Mouse (Mus musculus) midbrain, embryonic 11.5 days (tissue): Measurements from ENCODE around the gene Olfr891. TPM values are rescaled to one million over a fixed set of nuclear protein-coding genes. Genes with fewer than 3 reads are reported as not detected.
"Not testable (repeated sequence)": the region's sequence is repeated elsewhere in the genome, so short reads cannot be mapped to it uniquely, and the experiment has no call there.

Experiments used
- ATAC-seq: fragments of 200-750 bp; cut with Nextera tagmentation; 2 replicates; pipeline ENCODE4 v1.8.0; 2017; ENCODE audit warnings: moderate TSS enrichment, moderate library complexity; ENCODE audit not compliant: low FRiP score
- DNase-seq: peaks from one replicate; pipeline ENCODE4 v3.0.0; 2015; ENCODE audit warnings: low spot score; ENCODE audit errors: missing footprints
- H3K27ac ChIP-seq: fragments of 300-500 bp; sonication (generic); 2 replicates; pipeline ENCODE4 v1.5.1; 2014; ENCODE audit warnings: low read depth, low read length
- H3K27me3 ChIP-seq: fragments of 300-500 bp; sonication (generic); 2 replicates; pipeline ENCODE4 v1.6.1; 2014; ENCODE audit warnings: mild to moderate bottlenecking, low read length, moderate library complexity, mixed read lengths; ENCODE audit not compliant: control insufficient read depth, insufficient read depth
- H3K36me3 ChIP-seq: fragments of 300-500 bp; sonication (generic); 2 replicates; pipeline ENCODE4 v1.6.1; 2014; ENCODE audit warnings: mild to moderate bottlenecking, low read length, moderate library complexity, mixed read lengths; ENCODE audit not compliant: control insufficient read depth, insufficient read depth
- H3K4me1 ChIP-seq: fragments of 300-500 bp; sonication (generic); 2 replicates; pipeline ENCODE4 v1.6.1; 2014; ENCODE audit warnings: low read length; ENCODE audit not compliant: control insufficient read depth, insufficient read depth
- H3K4me2 ChIP-seq: fragments of 300-500 bp; sonication (generic); 2 replicates; pipeline ENCODE4 v1.6.1; 2014; ENCODE audit warnings: mild to moderate bottlenecking, moderate library complexity
- H3K4me3 ChIP-seq: fragments of 300-500 bp; sonication (generic); 2 replicates; pipeline ENCODE4 v1.5.1; 2014; ENCODE audit warnings: low read depth, low read length
- H3K9ac ChIP-seq: fragments of 300-500 bp; sonication (generic); 2 replicates; pipeline ENCODE4 v1.6.1; 2014; ENCODE audit warnings: low read length
- H3K9me3 ChIP-seq: fragments of 300-500 bp; sonication (generic); 2 replicates; pipeline ENCODE4 v1.6.1; 2016; ENCODE audit warnings: low read length; ENCODE audit not compliant: control insufficient read depth
- WGBS: fragments of 180-500 bp; shearing (Covaris S2); extraction: QIAGEN DNeasy Blood & Tissue Kit; methylation state at CpG from one replicate; pipeline ENCODE4 v1.1.7; 2014; 5-methylcytosine and 5-hydroxymethylcytosine counted together
- polyA plus RNA-seq: library from polyadenylated mRNA; unstranded; fragments of >200 nt; fragmentation: Nextera tagmentation; extraction: Ambion mirVana; gene quantifications from 2 replicates; pipeline ENCODE4 v1.2.1, GENCODE M21; 2014

The Olfr891 gene
- polyA plus RNA-seq, result not detected in 2 replicates

GRCm38 (mm10) chr9:38180721-38181120 is at the start of gene Olfr891:
Gene Olfr891, minus strand, starts transcription at chr9:38180821.
- WGBS, result 69% methylated on average over 1 of the region's 1 CpGs
- Histone ChIP-seq H3K36me3 (no peaks in the 10 kb centered on the region), H3K4me3 (no peak within 1 kb of the TSS), H3K9me3 (peaks cover 5% of the 10 kb centered on the region; the same call in 1 of the 2 replicates), H3K27ac (no peak within 1 kb of the TSS), H3K4me1 (no peaks in the 10 kb centered on the region), H3K4me2 (no peak within 1 kb of the TSS), H3K27me3 (no peaks in the 10 kb centered on the region), H3K9ac (no peak within 1 kb of the TSS)
- ATAC-seq (no peak), DNase-seq (no peak)

- Histone ChIP-seq H3K36me3 (no peaks in the 10 kb centered on the region), H3K4me3 (no peak within 1 kb of the TSS), H3K9me3 (no peaks in the 10 kb centered on the region), H3K4me2 (no peak within 1 kb of the TSS), H3K27ac (no peak within 1 kb of the TSS), H3K4me1 (no peaks in the 10 kb centered on the region), H3K27me3 (no peaks in the 10 kb centered on the region), H3K9ac (no peak within 1 kb of the TSS)
- no peak for ATAC-seq
- no peak for DNase-seq
Measured at GRCm38 (mm10) chr9:38217755-38218154, 37.1 kb upstream of the Olfr891 start, which contains the start of gene Olfr894. Gene Olfr894, plus strand, starts transcription at chr9:38218055.

DNA sequence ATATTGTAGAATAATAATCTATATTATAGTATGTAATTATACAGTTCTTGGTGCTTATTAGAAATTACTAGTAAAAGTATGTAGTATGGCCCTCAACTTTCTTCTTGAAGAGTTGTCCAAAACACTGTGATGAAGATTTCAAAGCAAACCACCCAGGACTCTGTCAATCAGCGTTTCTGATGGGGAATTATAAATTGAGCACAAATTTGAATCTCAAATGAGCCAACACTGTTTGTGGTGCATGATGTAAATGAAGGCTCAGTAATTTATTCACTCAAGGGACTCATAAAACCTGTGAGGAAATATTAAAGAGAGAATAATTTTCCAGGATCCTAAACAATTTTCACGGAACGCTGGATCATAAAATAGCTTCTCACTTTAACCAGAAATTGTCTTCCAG is 27.4 kb upstream of the Olfr891 start, which contains the start of gene Olfr893:
TSS of gene Olfr893 (plus strand) at position 301 of the 400 bp plus-strand sequence.
- H3K36me3 ChIP-seq, result no peaks in the 10 kb centered on the region
- no peaks in the 10 kb centered on the region for H3K4me1 ChIP-seq
- 94% methylated on average over 3 of the region's 3 CpGs for WGBS
- H3K9ac ChIP-seq, result no peak within 1 kb of the TSS
- ATAC-seq, result no peak
- DNase-seq, result no peak
- no peak within 1 kb of the TSS for H3K4me2 ChIP-seq
- H3K27me3 ChIP-seq, result no peaks in the 10 kb centered on the region
- H3K9me3 ChIP-seq, result no peaks in the 10 kb centered on the region
- H3K4me3 ChIP-seq, result no peak within 1 kb of the TSS
- no peak within 1 kb of the TSS for H3K27ac ChIP-seq

DNA sequence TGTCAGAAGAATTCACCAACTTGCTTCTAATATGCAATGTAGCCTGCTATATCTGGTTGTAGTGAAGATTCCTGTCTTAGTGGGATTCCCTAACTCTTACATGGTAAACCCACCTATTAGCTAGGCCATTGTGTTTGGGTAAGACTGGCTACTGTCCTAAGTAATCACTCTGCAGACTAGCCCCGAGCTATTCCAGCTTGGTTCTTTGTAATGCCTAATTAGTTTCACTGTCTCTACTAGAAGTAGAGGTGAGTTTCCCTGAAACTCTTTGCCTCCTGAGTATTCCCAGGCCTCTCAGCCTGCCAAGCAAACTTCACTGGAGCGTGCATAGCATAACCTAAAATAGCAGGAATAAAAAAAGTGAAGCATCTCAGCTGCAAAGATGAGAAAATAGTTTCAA is 12.3 kb downstream of the Olfr891 start:
- WGBS, result 50% methylated on average over 2 of the region's 2 CpGs
- H3K4me2 ChIP-seq, ATAC-seq, H3K9me3 ChIP-seq, H3K36me3 ChIP-seq, H3K9ac ChIP-seq, H3K4me1 ChIP-seq, DNase-seq, H3K4me3 ChIP-seq, H3K27me3 ChIP-seq, H3K27ac ChIP-seq: not testable (repeated sequence)

- no peak within 1 kb of the TSS for H3K9ac ChIP-seq
- H3K9me3 ChIP-seq, result no peaks in the 10 kb centered on the region
- no peak within 1 kb of the TSS for H3K27ac ChIP-seq
- DNase-seq (no peak), ATAC-seq (no peak)
- no peaks in the 10 kb centered on the region for H3K4me1 ChIP-seq
- no peaks in the 10 kb centered on the region for H3K27me3 ChIP-seq
- H3K36me3 ChIP-seq, result no peaks in the 10 kb centered on the region
- no peak within 1 kb of the TSS for H3K4me3 ChIP-seq
- no peak within 1 kb of the TSS for H3K4me2 ChIP-seq
Measured at GRCm38 (mm10) chr9:38142217-38142616, 38.4 kb downstream of the Olfr891 start, which contains the start of gene Olfr890. Gene Olfr890, plus strand, starts transcription at chr9:38142517.

Other genes starting within 250 kb of the Olfr891 start
- gene Olfr881, start 189.0 kb downstream of the Olfr891 start, polyA plus RNA-seq, result not detected in 2 replicates
- not detected in 2 replicates for gene Olfr883, start 155.0 kb downstream of the Olfr891 start, polyA plus RNA-seq
- not detected in 2 replicates for gene Olfr884, start 134.3 kb downstream of the Olfr891 start, polyA plus RNA-seq
- gene Olfr885, start 119.5 kb downstream of the Olfr891 start, polyA plus RNA-seq, result not detected in 2 replicates
- not detected in 2 replicates for gene Olfr887, start 96.7 kb downstream of the Olfr891 start, polyA plus RNA-seq
- not detected in 2 replicates for gene Olfr888, start 72.7 kb downstream of the Olfr891 start, polyA plus RNA-seq
- gene Olfr889, start 65.6 kb downstream of the Olfr891 start, polyA plus RNA-seq, result 0.04 and 0.07 TPM in 2 replicates
- gene Olfr890, start 38.3 kb downstream of the Olfr891 start, polyA plus RNA-seq, result not detected in 2 replicates
- gene Olfr893, start 27.5 kb upstream of the Olfr891 start, polyA plus RNA-seq, result not detected in 2 replicates
- not detected in 2 replicates for gene Olfr894, start 37.2 kb upstream of the Olfr891 start, polyA plus RNA-seq
- not detected in 2 replicates for gene Olfr143, start 72.0 kb upstream of the Olfr891 start, polyA plus RNA-seq
- not detected in 2 replicates for gene Olfr895, start 87.0 kb upstream of the Olfr891 start, polyA plus RNA-seq
- gene Olfr896-ps1, start 110.3 kb upstream of the Olfr891 start, polyA plus RNA-seq, result not detected in 2 replicates
- not detected in 2 replicates for gene Olfr25, start 148.2 kb upstream of the Olfr891 start, polyA plus RNA-seq
- not detected in 2 replicates for gene Olfr898, start 167.6 kb upstream of the Olfr891 start, polyA plus RNA-seq
- not detected in 2 replicates for gene Olfr250, start 186.1 kb upstream of the Olfr891 start, polyA plus RNA-seq
- gene Olfr251, start 196.3 kb upstream of the Olfr891 start, polyA plus RNA-seq, result not detected in 2 replicates
- not detected in 2 replicates for gene Olfr147, start 220.9 kb upstream of the Olfr891 start, polyA plus RNA-seq
- gene Olfr901, start 248.6 kb upstream of the Olfr891 start, polyA plus RNA-seq, result not detected in 2 replicates